Mouse (Mus musculus) megakaryocyte, embryonic 14.5 days (primary cell): ENCODE results near the gene Cfap221. TPM values are rescaled to one million over a fixed set of nuclear protein-coding genes. Genes with fewer than 3 reads are reported as not detected.
A peak's percentile ranks its signal among the peaks of the same experiment; 100 is the strongest.

Experiments used
- H3K27me3 ChIP-seq: replicated peaks from 2 replicates; pipeline ENCODE3; 2012; ENCODE audit warnings: inconsistent platforms
- H3K36me3 ChIP-seq: replicated peaks from 2 replicates; pipeline ENCODE3; 2012; ENCODE audit warnings: low read length, inconsistent platforms, mixed read lengths
- H3K4me1 ChIP-seq: 2 replicates; pipeline ENCODE4 v1.6.1; 2012; ENCODE audit warnings: inconsistent platforms
- H3K4me3 ChIP-seq: replicated peaks from 2 replicates; pipeline ENCODE3; 2012; ENCODE audit warnings: moderate library complexity, mild to moderate bottlenecking, inconsistent platforms
- H3K9me3 ChIP-seq: 2 replicates; pipeline ENCODE4 v1.6.1; 2012; ENCODE audit warnings: inconsistent platforms
- FLI1 ChIP-seq: IDR thresholded peaks from 2 replicates; pipeline ENCODE4 v1.6.1; 2012; ENCODE audit warnings: low read length, inconsistent platforms, mixed read lengths
- GATA1 ChIP-seq: IDR thresholded peaks from 3 replicates; pipeline ENCODE4 v1.6.1; 2012; ENCODE audit warnings: mixed read lengths, low read length, inconsistent platforms, borderline replicate concordance
- polyA plus RNA-seq: library from polyadenylated mRNA; stranded (reverse); fragments of >175 nt; gene quantifications from 2 replicates; pipeline ENCODE4 v1.2.3, GENCODE M21; 2012; ENCODE audit warnings: low replicate concordance; ENCODE audit not compliant: insufficient read depth

The Cfap221 gene
- polyA plus RNA-seq, 1 experiment = not detected

DNA sequence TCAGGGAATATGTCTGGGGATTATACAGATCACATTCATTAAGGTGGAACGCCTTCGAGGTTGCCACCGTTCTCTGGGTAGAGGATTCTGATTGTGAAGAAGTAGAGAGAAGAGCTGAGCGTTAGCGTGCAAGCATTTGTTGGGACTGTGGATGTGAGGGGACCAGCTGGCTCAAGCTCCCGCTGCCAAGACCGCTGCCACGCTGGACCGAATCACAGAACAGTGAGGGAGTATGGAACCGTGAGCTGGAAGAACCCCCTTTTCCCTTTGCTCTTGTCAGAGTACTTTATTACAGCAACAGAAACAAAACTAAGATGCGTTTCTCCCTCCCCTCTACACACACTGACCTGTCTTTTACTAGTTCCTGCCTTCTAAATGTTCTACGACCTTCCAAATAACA is 15.6 kb upstream of the Cfap221 start:
- no peak for TF ChIP-seq GATA1
- no peak for TF ChIP-seq FLI1
- peaks cover 51% of the 10 kb centered on the region for H3K27me3 ChIP-seq
- H3K36me3 ChIP-seq = no peaks in the 10 kb centered on the region
- no peak overlapping the region for H3K4me3 ChIP-seq
- no peaks in the 10 kb centered on the region for H3K9me3 ChIP-seq
- H3K4me1 ChIP-seq = peaks cover 7% of the 10 kb centered on the region

DNA sequence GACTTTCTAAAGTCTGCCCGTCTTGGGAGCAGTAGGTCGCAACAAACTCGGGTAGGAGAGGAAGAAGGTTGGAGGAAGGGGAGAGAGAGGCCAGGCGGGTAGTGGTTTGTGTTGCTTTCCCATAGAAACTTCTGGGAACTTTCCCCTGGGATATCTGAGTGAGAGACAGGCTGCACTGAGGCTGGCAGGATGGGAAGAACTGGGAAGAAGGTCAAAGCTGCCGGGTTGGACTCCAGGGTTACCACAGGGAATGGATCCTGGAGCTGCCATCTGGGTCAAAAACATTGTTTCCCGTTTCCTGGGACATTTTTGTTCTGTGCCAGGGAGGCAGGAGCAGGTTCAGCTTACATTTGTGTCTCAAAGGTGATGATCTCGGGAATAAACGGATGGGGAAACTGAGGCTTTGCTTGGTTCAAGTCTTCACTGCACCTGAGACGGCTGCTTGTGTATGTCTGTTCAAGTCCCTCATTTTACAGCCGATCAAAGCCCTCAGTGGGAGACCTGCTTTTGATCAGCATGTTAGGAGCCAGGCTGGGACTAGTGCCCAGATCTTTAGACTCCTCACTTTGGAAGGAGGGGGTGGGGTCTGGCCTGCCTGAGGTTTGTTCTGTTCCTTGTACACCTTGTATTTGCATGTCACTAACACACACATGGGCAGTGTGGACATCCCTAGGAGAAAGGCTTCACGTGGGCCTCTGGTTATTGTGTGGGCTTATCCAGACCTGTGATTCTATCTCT is 11.0 kb upstream of the Cfap221 start:
- Histone ChIP-seq H3K4me1 (peaks cover 11% of the 10 kb centered on the region), H3K4me3 (no peak overlapping the region), H3K9me3 (no peaks in the 10 kb centered on the region), H3K36me3 (no peaks in the 10 kb centered on the region), H3K27me3 (peaks cover 74% of the 10 kb centered on the region)
- no peak for TF ChIP-seq FLI1

DNA sequence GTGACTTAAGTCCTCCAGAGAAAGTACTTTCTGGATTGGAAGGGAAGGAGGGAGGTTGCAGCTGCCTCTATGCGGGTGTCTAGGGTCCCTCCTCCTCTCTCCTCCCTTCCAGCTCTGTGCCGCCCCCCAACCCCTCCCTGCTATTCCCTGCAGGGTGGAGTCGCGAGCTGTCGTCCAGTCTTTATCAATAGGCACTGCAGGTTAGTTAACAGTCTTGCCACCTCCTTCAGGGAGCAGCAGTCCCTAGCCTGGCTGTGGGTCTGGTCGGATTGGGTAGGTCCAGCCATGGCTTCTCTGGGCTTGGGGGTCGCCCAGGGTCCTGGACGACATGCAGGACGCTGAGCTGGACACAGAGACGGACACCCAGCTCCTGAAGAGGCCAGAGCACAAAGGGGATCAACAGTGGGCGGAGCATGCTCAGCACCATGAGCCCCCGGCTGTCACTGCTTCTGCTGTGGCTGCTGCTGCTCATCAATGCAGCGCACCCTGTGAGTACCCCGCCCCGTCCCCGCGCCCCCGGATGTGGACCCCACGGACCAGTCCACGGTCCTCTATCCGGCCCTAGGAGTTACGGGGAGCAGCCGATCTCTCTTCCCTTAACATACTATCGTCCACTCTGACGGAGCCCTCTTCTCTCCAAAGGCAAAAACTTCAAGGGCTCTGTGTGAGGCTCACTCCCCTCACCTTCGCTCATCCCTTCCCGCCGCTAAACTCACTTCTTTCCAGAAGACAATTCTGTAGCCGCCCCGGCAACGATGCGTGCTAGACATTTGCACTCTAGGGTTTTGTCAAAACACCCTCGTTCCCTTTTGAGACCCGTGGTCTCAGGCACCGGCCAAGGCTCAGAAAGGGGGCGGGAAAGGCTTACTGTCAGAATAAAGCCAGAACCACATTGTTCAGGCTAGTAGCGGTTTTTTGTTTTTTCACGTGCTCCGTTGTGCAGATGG is 10.1 kb upstream of the Cfap221 start, which contains the start of gene Sctr:
TSS of gene Sctr (plus strand) at position 51 of the 947 bp plus-strand sequence.
- Histone ChIP-seq H3K27me3 (peaks cover 68% of the 10 kb centered on the region), H3K36me3 (no peaks in the 10 kb centered on the region), H3K9me3 (no peaks in the 10 kb centered on the region), H3K4me3 (no peak within 1 kb of the TSS), H3K4me1 (peaks cover 11% of the 10 kb centered on the region)
- no peak for TF ChIP-seq GATA1
- TF ChIP-seq FLI1 = no peak

DNA sequence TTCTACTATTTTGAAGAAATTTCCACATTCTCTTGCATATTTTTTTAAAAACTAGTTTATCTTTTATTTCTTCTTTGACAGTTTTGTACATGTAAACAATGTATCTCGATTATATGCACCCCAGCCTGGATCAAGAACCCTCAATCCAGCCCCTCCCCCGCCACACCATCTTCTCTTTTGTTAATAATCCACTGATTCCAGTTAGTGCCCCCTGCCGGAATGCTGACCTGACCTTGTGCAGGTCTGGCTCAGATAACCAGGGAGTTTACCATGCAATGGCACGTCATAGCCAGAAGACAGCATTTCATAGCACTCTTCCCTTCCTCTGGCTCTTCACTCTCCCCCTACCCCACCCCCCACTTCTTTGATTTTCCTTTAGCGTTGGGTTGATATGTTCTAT is 610 bp upstream of the Cfap221 start:
- H3K4me1 ChIP-seq = peaks cover 9% of the 10 kb centered on the region
- no peaks in the 10 kb centered on the region for H3K36me3 ChIP-seq
- peaks cover 4% of the 10 kb centered on the region; the same call in 1 of the 2 replicates for H3K9me3 ChIP-seq
- peak overlapping the region; percentile 89 for H3K4me3 ChIP-seq
- no peak for TF ChIP-seq GATA1
- TF ChIP-seq FLI1 = no peak
- H3K27me3 ChIP-seq = peaks cover 30% of the 10 kb centered on the region

DNA sequence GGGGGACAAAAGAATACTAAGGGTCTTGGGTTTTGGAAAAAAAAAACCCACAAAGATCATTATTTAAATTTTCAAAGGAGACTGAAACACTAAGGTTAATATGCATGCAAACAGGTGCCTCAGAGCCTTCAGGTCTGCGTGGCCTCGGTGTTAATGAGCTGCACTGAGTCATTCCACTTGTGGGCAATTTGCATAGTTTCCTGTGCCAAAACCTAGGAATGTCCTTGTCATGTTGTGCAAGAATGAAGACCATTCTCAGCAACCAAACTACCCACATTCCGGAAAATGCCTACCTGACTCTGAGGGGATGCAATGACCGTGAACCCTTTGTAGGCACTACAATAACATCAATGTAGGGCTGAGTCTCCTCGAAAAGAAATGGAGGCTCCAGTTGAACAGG is 10.5 kb downstream of the Cfap221 start:
- no peak overlapping the region for H3K4me3 ChIP-seq
- H3K4me1 ChIP-seq = no peaks in the 10 kb centered on the region
- TF ChIP-seq FLI1 = no peak
- TF ChIP-seq GATA1 = no peak
- H3K9me3 ChIP-seq = peaks cover 10% of the 10 kb centered on the region; the same call in 1 of the 2 replicates
- H3K36me3 ChIP-seq = no peaks in the 10 kb centered on the region
- peaks cover 2% of the 10 kb centered on the region for H3K27me3 ChIP-seq

DNA sequence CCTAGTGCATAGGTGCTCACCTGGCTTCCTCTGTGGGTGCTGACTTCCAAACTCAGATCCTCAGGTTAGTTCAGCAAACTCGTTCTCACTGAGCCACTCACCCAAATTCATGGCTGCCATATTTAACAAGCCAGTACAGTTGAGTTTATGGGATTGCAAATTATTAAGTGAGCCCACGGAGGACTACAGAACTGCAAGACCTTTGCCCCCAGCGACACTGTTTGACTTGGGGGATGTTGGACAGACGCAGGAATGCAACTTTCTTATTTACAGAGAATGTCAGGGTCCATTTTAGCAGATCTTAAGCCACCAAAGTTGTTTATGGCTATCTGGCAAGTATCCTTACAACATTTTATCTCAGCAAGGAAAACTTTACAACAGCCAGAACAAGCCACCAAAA is 21.9 kb downstream of the Cfap221 start:
- no peaks in the 10 kb centered on the region for H3K36me3 ChIP-seq
- no peak overlapping the region for H3K4me3 ChIP-seq
- no peaks in the 10 kb centered on the region for H3K4me1 ChIP-seq
- TF ChIP-seq FLI1 = no peak
- no peak for TF ChIP-seq GATA1
- H3K9me3 ChIP-seq = no peaks in the 10 kb centered on the region
- peaks cover 8% of the 10 kb centered on the region for H3K27me3 ChIP-seq

DNA sequence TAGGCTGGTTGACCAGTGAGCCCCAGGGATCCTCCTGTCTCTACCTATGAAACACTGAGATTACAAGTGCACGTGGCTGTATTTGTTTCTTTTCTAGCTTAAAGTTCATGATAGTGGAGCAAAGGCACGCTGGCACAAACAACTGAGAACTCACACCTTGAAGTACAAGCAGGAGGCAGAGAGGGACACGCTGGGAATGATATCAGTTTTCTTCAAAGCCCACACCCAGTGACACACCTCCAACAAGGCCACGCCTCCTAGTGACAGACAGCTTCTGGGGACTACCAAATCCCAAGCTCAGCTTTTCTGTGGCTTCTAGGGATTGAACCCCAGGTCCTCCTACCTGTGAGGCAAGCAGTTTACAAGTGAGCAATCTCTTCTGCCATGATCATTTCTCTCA is 23.9 kb downstream of the Cfap221 start:
- TF ChIP-seq FLI1 (no peak), GATA1 (no peak)
- Histone ChIP-seq H3K36me3 (no peaks in the 10 kb centered on the region), H3K9me3 (no peaks in the 10 kb centered on the region), H3K27me3 (peaks cover 7% of the 10 kb centered on the region), H3K4me3 (no peak overlapping the region), H3K4me1 (no peaks in the 10 kb centered on the region)

DNA sequence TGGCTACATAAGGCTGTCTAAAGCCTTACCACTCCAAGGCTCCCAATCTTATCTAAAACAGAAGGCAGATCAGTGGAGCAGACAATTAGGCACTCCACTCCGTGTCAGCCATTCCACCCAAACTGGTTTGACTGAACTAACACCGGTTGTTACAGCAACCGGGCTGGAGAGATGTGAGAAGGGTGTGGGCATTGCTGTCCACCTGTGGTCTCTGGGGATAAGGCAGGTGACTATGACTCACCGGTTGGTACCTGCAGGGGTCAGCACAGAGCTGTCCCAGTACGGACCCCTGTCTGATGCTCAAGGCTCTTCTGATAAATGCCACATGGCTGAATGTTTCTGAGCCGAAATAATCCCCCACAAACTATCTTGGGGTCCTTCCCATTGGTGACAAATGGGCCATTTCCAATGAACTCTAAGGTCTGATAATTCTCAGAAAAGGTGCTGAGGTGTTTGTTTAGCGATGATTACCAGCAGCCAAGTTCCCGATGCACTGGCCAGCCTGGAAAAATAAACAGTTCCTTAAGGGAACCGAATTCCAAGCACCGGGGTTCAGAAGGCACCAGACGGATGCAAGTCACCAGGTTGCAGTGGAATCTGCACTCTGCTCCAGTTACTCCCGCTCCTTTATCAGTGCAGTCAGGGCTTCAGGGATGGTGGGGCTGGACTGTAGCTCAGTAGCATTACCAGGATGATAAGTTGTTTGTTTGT is 31.1 kb downstream of the Cfap221 start:
- TF ChIP-seq FLI1 (no peak), GATA1 (no peak)
- no peaks in the 10 kb centered on the region for H3K9me3 ChIP-seq
- no peak overlapping the region for H3K4me3 ChIP-seq
- H3K27me3 ChIP-seq = peaks cover 6% of the 10 kb centered on the region
- H3K4me1 ChIP-seq = no peaks in the 10 kb centered on the region
- no peaks in the 10 kb centered on the region for H3K36me3 ChIP-seq

DNA sequence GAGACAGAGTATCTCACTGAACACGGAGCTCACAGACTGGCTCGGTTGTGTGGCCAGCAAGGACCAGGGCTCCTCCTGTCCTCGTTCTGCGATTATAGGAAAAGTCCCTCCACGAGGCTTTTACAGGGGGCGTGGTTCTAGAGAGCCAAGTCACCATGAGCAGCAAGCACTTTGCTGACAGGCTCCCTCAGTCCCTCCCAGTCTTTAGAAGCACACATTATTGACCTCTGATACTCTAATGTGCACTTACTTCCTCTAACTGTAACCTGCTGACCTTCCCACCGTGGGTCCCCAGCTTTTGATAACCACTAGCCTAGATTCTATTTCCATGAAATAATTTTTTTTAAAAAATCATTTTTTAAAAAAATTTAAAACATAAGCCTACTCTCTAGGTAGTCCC is 37.1 kb downstream of the Cfap221 start:
- no peak for TF ChIP-seq FLI1
- no peak for TF ChIP-seq GATA1
- Histone ChIP-seq H3K27me3 (peaks cover 11% of the 10 kb centered on the region), H3K36me3 (no peaks in the 10 kb centered on the region), H3K4me3 (no peak overlapping the region), H3K4me1 (peaks cover 3% of the 10 kb centered on the region; the same call in 1 of the 2 replicates), H3K9me3 (no peaks in the 10 kb centered on the region)

DNA sequence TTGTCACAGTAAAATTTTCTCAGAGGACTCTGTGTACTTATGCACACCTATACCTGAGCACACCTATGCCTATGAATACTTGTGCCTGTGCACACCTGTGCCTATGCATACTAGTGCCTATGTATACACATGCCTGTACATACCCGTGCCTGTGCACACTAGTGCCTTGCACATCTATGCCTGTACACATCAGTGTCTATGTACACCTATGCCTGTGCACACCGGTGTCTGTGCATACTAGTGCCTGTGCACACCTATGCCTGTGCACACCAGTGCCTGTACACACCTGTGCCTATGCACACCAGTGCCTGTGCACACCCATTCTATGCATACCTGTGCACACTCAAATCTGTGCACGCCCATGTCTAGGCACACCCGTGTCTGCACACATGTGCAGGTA is 37.6 kb downstream of the Cfap221 start:
- peaks cover 3% of the 10 kb centered on the region; the same call in 1 of the 2 replicates for H3K4me1 ChIP-seq
- no peaks in the 10 kb centered on the region for H3K36me3 ChIP-seq
- TF ChIP-seq FLI1 (no peak), GATA1 (no peak)
- H3K4me3 ChIP-seq = peak overlapping the region; percentile 70
- peaks cover 11% of the 10 kb centered on the region for H3K27me3 ChIP-seq
- no peaks in the 10 kb centered on the region for H3K9me3 ChIP-seq
